Comparison of ENCODE assay signal across 14 mouse cellular contexts in the genomic region with DNA sequence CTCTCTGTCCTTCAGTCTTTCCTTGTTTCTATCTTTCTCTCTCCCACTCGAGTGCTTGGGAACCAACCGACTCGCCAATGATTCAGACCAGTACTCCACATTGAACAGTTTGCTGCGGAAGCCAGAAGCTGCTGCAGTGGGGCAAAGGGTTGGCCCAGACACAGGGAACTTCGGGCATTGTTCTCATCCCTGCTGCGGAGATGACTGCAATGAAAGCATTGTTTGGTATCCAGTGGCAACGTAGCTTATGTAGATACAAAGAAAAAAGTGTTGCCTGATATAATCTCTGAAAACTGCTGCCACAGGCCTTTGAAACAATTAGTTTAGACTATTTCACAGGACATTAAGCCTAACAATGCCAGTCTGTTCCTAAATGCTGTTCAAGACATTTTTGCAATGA. TPM values are rescaled to one million over a fixed set of nuclear protein-coding genes. Genes with fewer than 3 reads are reported as not detected.
DNase-seq lines count a peak whose midpoint lies in the region; ATAC-seq lines count a peak whose summit lies in the region.
"Had no signal": no experiment of that assay in that cellular context is flagged by ENCODE, and none has a peak within 500 bp of the region (broad histone marks: within the 10 kb centered on the region; RNA-seq: fewer than 3 reads in every experiment).

No protein-coding gene starts in this region.

- H3K9me3 ChIP-seq in forebrain, embryonic 14.5 days (replicated peaks; ENCODE audit: control insufficient read depth, low read length): no peaks in the 10 kb centered on the region
- H3K9me3 ChIP-seq in forebrain, embryonic 10.5 days: no peaks in the 10 kb centered on the region
- H3K9me3 ChIP-seq in hindbrain, embryonic 14.5 days (ENCODE audit: control insufficient read depth, low read length): no peaks in the 10 kb centered on the region
- H3K9me3 ChIP-seq: limb, embryonic 12.5 days had no signal

- 23% methylated on average over 7 of the region's 7 CpGs for WGBS in forebrain, embryonic 14.5 days
- WGBS in forebrain, embryonic 10.5 days: 62% methylated on average over 7 of the region's 7 CpGs
- WGBS in hindbrain, embryonic 14.5 days: 6% methylated on average over 7 of the region's 7 CpGs

- no peak for ATAC-seq in forebrain, embryonic 14.5 days
- ATAC-seq in hindbrain, embryonic 14.5 days (ENCODE audit: low FRiP score): peak; percentile 50; the same call in 1 of the 2 replicates
- ATAC-seq in cerebellum, adult (ENCODE audit: insufficient number of reproducible peaks, low FRiP score, low TSS enrichment): no peak

- peak; percentile 60 for DNase-seq in forebrain, embryonic 14.5 days (ENCODE audit: low spot score)
- no peak for DNase-seq in forebrain, embryonic 10.5 days (ENCODE audit: extremely low spot score, low spot score)
- peak; percentile 13 for DNase-seq in R1 (ENCODE audit: low read depth, low spot score)
- peak; percentile 45 for DNase-seq in hindbrain, embryonic 14.5 days (ENCODE audit: low spot score)
- peak; percentile 58 for DNase-seq in naive thymus-derived CD4-positive, alpha-beta T cell, adult 2 months (ENCODE audit: low read depth)
- DNase-seq in right cerebral cortex, postnatal 4 days: no peak
- DNase-seq in lung, postnatal 25 days (ENCODE audit: low spot score): no peak
- DNase-seq: B cell, adult 2 months; cerebellum, postnatal 25 days; gastrocnemius, adult 2 months had no signal

- no peak overlapping the region for H3K9ac ChIP-seq in forebrain, embryonic 14.5 days (ENCODE audit: low read length)
- no peak overlapping the region for H3K9ac ChIP-seq in hindbrain, embryonic 14.5 days
- H3K9ac ChIP-seq: limb, embryonic 12.5 days had no signal

- no peak overlapping the region for H3K4me2 ChIP-seq in forebrain, embryonic 14.5 days (ENCODE audit: low read length)
- H3K4me2 ChIP-seq in hindbrain, embryonic 14.5 days (replicated peaks): no peak overlapping the region
- H3K4me2 ChIP-seq: heart, embryonic 11.5 days; limb, embryonic 12.5 days had no signal

- peaks cover 14% of the 10 kb centered on the region for H3K4me1 ChIP-seq in forebrain, embryonic 14.5 days (ENCODE audit: control insufficient read depth, insufficient read depth, low read length)
- H3K4me1 ChIP-seq in forebrain, embryonic 10.5 days: peaks cover 14% of the 10 kb centered on the region
- 0 out of 2 replicates have a peak, but pooled peaks cover 13% of the 10 kb centered on the region for H3K4me1 ChIP-seq in hindbrain, embryonic 14.5 days (replicated peaks; ENCODE audit: control insufficient read depth, insufficient read depth, low read length)

- H3K36me3 ChIP-seq in forebrain, embryonic 14.5 days (ENCODE audit: control insufficient read depth, insufficient read depth, low read length): no peaks in the 10 kb centered on the region
- H3K36me3 ChIP-seq in forebrain, embryonic 10.5 days (replicated peaks): no peaks in the 10 kb centered on the region
- H3K36me3 ChIP-seq in hindbrain, embryonic 14.5 days (replicated peaks; ENCODE audit: control insufficient read depth, insufficient read depth): no peaks in the 10 kb centered on the region
- H3K36me3 ChIP-seq: limb, embryonic 12.5 days had no signal

- no peak overlapping the region for H3K4me3 ChIP-seq in forebrain, embryonic 14.5 days (ENCODE audit: low read depth, low read length)
- H3K4me3 ChIP-seq in forebrain, embryonic 10.5 days: no peak overlapping the region
- no peak overlapping the region for H3K4me3 ChIP-seq in hindbrain, embryonic 14.5 days (replicated peaks; ENCODE audit: low read length)
- H3K4me3 ChIP-seq: gastrocnemius, adult 2 months; limb, embryonic 12.5 days had no signal

- H3K27me3 ChIP-seq in forebrain, embryonic 14.5 days (replicated peaks; ENCODE audit: control insufficient read depth, insufficient read depth, low read length): no peaks in the 10 kb centered on the region
- H3K27me3 ChIP-seq in forebrain, embryonic 10.5 days (ENCODE audit: poor library complexity, severe bottlenecking): no peaks in the 10 kb centered on the region; the same call in 1 of the 2 replicates
- H3K27me3 ChIP-seq in hindbrain, embryonic 14.5 days (ENCODE audit: control insufficient read depth, insufficient read depth, low read length): no peaks in the 10 kb centered on the region
- H3K27me3 ChIP-seq: limb, embryonic 12.5 days had no signal

- no peak overlapping the region for H3K27ac ChIP-seq in forebrain, embryonic 14.5 days (ENCODE audit: low read depth, low read length)
- H3K27ac ChIP-seq in forebrain, embryonic 10.5 days: no peak overlapping the region
- no peak overlapping the region for H3K27ac ChIP-seq in hindbrain, embryonic 14.5 days
- H3K27ac ChIP-seq: gastrocnemius, adult 2 months; limb, embryonic 12.5 days; macrophage had no signal

RNA-seq across cellular contexts. Expression of a gene that starts 57.6 kb away (rescaled TPM):
- polyA plus RNA-seq in forebrain, embryonic 14.5 days (2014; fragmentation: Nextera tagmentation; extraction: Ambion mirVana): 8.7 and 10.7 TPM in 2 replicates
- polyA plus RNA-seq in forebrain, embryonic 10.5 days (2016; fragmentation: Nextera tagmentation; extraction: Ambion mirVana): 1.5 and 1.7 TPM in 2 replicates
- 14.6 and 16.7 TPM in 2 replicates for polyA plus RNA-seq in hindbrain, embryonic 14.5 days (2014; fragmentation: Nextera tagmentation; extraction: Ambion mirVana)
- polyA plus RNA-seq: macrophage had no signal

Comparison
In these comparisons a context has a peak if more than half of its experiments do, and no peak if none do; other contexts are left out.
1. DNase-seq: peak in forebrain, embryonic 14.5 days (single experiment), R1 (single experiment), hindbrain, embryonic 14.5 days (single experiment) and naive thymus-derived CD4-positive, alpha-beta T cell, adult 2 months (single experiment); none in forebrain, embryonic 10.5 days (single experiment), right cerebral cortex, postnatal 4 days (single experiment) and lung, postnatal 25 days (single experiment).